Mouse (Mus musculus): Measurements from ENCODE around the gene Csnka2ip. TPM values are rescaled to one million over a fixed set of nuclear protein-coding genes. Genes with fewer than 3 reads are reported as not detected.

Gene Csnka2ip
- total RNA-seq (2014; rRNA removed) (0.21 TPM in 1 of 2 replicates, not detected in the other), polyA plus RNA-seq (2015; fragmentation: Nextera tagmentation; extraction: Ambion mirVana) (not detected in 2 replicates)

DNA sequence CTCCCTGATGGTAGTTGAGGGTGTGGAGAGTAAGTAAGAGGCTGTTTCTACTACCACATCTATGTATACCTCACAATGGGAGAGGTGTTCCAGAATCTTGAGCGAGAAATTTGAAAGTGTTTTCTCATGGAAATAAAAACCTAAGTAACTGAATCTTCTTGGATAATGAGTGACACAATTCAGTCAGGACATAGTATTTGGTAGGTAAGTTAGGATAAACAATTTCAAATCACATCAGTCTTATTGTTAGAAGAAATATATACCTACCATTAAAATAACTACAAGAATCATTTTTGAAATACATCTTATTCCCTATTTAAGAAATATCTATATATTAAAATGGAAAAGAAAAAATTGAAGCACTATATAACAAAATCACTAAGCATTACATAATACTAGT is at the start of gene Csnka2ip:
TSS of gene Csnka2ip (minus strand) at position 101 of the 400 bp plus-strand sequence.
- no peak within 1 kb of the TSS for H3K4me3 ChIP-seq (ENCODE audit: low read length)
- H3K36me3 ChIP-seq (ENCODE audit: insufficient read depth, low read length) = no peaks in the 10 kb centered on the region
- WGBS = 88% methylated on average over 1 of the region's 1 CpGs
- H3K9me3 ChIP-seq (ENCODE audit: low read length) = no peaks in the 10 kb centered on the region
- no peak within 1 kb of the TSS for H3K9ac ChIP-seq (replicated peaks; ENCODE audit: low read length)
- no peaks in the 10 kb centered on the region for H3K27me3 ChIP-seq (ENCODE audit: insufficient read depth, low read length)
- TF ChIP-seq CTCF (IDR thresholded peaks at IDR 0.05; ENCODE audit: low read depth) = no peak
- DNase-seq (ENCODE audit: low spot score) (no peak), ATAC-seq (no peak)
- no peak within 1 kb of the TSS for H3K27ac ChIP-seq
- H3K4me2 ChIP-seq (ENCODE audit: low read depth, low read length) = no peak within 1 kb of the TSS
- no peaks in the 10 kb centered on the region for H3K4me1 ChIP-seq (ENCODE audit: insufficient read depth, low read length)

DNA sequence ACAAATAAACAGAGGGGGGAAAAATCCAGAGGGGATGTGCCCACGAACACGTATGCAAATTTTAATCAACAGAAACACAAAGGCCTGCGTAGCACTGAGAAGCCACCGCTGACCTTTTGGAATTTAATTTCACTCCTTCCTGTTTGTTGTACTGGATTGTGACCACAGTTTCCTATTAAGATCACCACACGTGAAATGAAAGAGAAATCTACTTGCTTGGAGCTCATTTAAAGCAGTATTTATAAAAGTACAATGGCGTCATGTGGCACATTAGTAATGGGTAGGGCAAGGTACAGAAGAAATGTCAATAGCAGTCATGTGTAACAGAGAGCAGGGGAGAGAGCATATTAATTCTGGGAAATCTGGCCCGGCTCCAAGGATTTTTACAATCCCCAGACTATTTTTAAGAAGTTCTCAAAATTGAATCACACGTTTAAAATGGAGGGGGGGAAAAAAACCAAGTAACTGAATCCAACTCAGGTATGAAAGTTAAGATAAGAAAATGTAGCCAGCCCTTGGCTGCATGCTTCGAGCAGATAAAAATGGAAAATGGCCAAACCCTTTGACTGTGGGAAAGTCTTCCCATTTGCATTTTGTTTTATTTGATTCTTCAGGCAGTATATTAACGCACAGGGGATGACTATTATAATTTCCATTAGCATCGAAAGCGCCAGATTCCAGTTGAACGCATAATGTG is 47.5 kb upstream of the Csnka2ip start:
- Histone ChIP-seq H3K9ac (replicated peaks; ENCODE audit: low read length) (no peak overlapping the region), H3K36me3 (ENCODE audit: insufficient read depth, low read length) (no peaks in the 10 kb centered on the region), H3K27ac (no peak overlapping the region), H3K9me3 (ENCODE audit: low read length) (no peaks in the 10 kb centered on the region), H3K4me1 (ENCODE audit: insufficient read depth, low read length) (peaks cover 4% of the 10 kb centered on the region; the same call in 1 of the 2 replicates), H3K4me3 (ENCODE audit: low read length) (no peak overlapping the region), H3K4me2 (ENCODE audit: low read depth, low read length) (no peak overlapping the region), H3K27me3 (ENCODE audit: insufficient read depth, low read length) (no peaks in the 10 kb centered on the region)
- TF ChIP-seq CTCF (IDR thresholded peaks at IDR 0.05; ENCODE audit: low read depth) = no peak
- DNase-seq (ENCODE audit: low spot score) = peak; percentile 7
- ATAC-seq = no peak
- WGBS = 23% methylated on average over 13 of the region's 13 CpGs

DNA sequence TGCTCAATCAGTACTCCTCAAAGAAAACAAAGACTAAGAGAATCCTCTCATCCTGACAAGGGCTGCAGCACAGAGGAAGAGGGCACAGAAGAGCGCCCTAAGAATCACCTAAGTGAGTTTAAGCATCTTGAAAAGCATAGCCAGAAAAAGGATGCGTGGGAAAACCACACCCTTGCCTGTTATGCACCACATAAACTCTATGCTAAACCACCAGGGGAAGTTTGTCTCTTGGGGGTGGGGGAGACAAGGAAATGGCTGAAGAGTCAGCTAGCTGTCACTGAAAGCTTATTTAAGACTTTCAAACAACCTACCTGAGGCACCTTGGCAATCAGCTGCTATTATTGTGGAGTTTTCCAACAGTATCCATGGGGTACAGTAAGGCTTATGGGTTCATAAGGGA is 45.6 kb upstream of the Csnka2ip start:
- no peak for TF ChIP-seq CTCF (IDR thresholded peaks at IDR 0.05; ENCODE audit: low read depth)
- H3K9me3 ChIP-seq (ENCODE audit: low read length) = no peaks in the 10 kb centered on the region
- WGBS = 94% methylated on average over 2 of the region's 2 CpGs
- ATAC-seq (no peak), DNase-seq (ENCODE audit: low spot score) (no peak)
- no peak overlapping the region for H3K4me3 ChIP-seq (ENCODE audit: low read length)
- no peak overlapping the region for H3K9ac ChIP-seq (replicated peaks; ENCODE audit: low read length)
- H3K4me2 ChIP-seq (ENCODE audit: low read depth, low read length) = no peak overlapping the region
- H3K36me3 ChIP-seq (ENCODE audit: insufficient read depth, low read length) = no peaks in the 10 kb centered on the region
- no peaks in the 10 kb centered on the region for H3K27me3 ChIP-seq (ENCODE audit: insufficient read depth, low read length)
- no peak overlapping the region for H3K27ac ChIP-seq
- peaks cover 4% of the 10 kb centered on the region; the same call in 1 of the 2 replicates for H3K4me1 ChIP-seq (ENCODE audit: insufficient read depth, low read length)

DNA sequence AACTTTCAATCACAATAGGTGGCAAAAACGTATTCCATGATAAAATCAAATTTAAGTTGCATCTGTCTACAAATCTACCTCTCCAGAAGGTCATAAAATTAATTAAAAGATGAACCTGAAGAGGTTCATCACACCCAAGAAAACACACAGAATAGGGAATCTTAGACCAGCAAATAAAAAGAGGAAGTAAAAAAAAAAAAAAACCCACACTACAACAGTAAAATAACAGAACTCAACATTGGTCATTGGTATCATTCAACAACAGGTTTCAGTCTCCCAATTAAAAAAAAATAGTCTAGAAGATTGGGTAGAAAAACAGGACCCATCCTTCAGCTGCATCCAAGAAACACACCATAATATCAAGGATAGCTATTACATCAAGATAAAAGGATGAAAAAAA is 32.9 kb upstream of the Csnka2ip start:
- DNase-seq (ENCODE audit: low spot score) (no peak), ATAC-seq (no peak)
- Histone ChIP-seq H3K4me2 (ENCODE audit: low read depth, low read length) (no peak overlapping the region), H3K27me3 (ENCODE audit: insufficient read depth, low read length) (no peaks in the 10 kb centered on the region), H3K36me3 (ENCODE audit: insufficient read depth, low read length) (no peaks in the 10 kb centered on the region), H3K4me3 (ENCODE audit: low read length) (no peak overlapping the region), H3K9ac (replicated peaks; ENCODE audit: low read length) (no peak overlapping the region), H3K9me3 (ENCODE audit: low read length) (no peaks in the 10 kb centered on the region), H3K4me1 (ENCODE audit: insufficient read depth, low read length) (no peaks in the 10 kb centered on the region), H3K27ac (no peak overlapping the region)
- 90% methylated on average over 1 of the region's 1 CpGs for WGBS
- no peak for TF ChIP-seq CTCF (IDR thresholded peaks at IDR 0.05; ENCODE audit: low read depth)

DNA sequence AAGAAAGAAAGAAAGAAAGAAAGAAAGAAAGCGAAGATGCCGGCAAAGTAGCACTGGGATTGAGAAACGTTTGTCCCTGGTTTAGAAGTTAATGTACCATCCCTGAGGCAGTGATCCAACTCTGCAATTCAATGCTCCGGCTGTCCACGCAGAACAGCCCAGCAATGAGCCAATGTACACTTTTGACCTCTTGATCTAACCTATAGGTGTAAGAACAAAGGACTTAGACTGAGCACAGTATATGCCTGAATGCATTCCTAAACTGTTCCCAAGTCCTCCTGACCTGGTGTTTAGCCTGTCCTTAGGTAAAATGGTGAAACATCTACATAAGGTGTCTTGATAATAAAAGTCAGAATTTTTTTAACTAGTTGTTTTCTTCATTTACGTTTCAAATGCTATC is 17.9 kb upstream of the Csnka2ip start:
- Histone ChIP-seq H3K27ac (no peak overlapping the region), H3K36me3 (ENCODE audit: insufficient read depth, low read length) (no peaks in the 10 kb centered on the region), H3K9ac (replicated peaks; ENCODE audit: low read length) (no peak overlapping the region), H3K9me3 (ENCODE audit: low read length) (no peaks in the 10 kb centered on the region), H3K4me3 (ENCODE audit: low read length) (no peak overlapping the region), H3K4me1 (ENCODE audit: insufficient read depth, low read length) (no peaks in the 10 kb centered on the region), H3K27me3 (ENCODE audit: insufficient read depth, low read length) (no peaks in the 10 kb centered on the region), H3K4me2 (ENCODE audit: low read depth, low read length) (no peak overlapping the region)
- no peak for ATAC-seq
- WGBS = 77% methylated on average over 6 of the region's 6 CpGs
- DNase-seq (ENCODE audit: low spot score) = no peak
- no peak for TF ChIP-seq CTCF (IDR thresholded peaks at IDR 0.05; ENCODE audit: low read depth)

DNA sequence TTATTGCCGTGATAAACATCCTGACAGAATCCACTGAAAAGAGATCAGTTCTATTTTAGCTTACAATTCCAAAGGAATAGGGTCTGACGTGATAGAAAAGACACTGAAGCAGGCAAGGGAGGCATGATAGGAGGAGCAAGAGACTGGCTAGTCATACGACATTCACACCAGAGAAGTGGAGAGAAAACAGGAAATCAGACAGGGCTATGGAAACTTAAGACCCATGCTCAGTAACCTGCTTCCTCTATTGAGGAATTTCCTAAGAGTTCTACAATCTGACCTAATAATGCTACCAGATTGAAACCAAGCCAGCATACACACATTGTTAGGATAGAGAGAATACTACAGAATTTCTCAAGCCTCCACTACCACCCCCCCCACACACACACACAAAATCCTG is 12.4 kb upstream of the Csnka2ip start:
- H3K9me3 ChIP-seq (ENCODE audit: low read length) = no peaks in the 10 kb centered on the region
- H3K27me3 ChIP-seq (ENCODE audit: insufficient read depth, low read length) = no peaks in the 10 kb centered on the region
- ATAC-seq (no peak), DNase-seq (ENCODE audit: low spot score) (no peak)
- H3K27ac ChIP-seq = no peak overlapping the region
- no peaks in the 10 kb centered on the region for H3K4me1 ChIP-seq (ENCODE audit: insufficient read depth, low read length)
- TF ChIP-seq CTCF (IDR thresholded peaks at IDR 0.05; ENCODE audit: low read depth) = no peak
- no peaks in the 10 kb centered on the region for H3K36me3 ChIP-seq (ENCODE audit: insufficient read depth, low read length)
- H3K4me2 ChIP-seq (ENCODE audit: low read depth, low read length) = no peak overlapping the region
- H3K4me3 ChIP-seq (ENCODE audit: low read length) = no peak overlapping the region
- WGBS = 74% methylated on average over 3 of the region's 3 CpGs
- H3K9ac ChIP-seq (replicated peaks; ENCODE audit: low read length) = no peak overlapping the region

DNA sequence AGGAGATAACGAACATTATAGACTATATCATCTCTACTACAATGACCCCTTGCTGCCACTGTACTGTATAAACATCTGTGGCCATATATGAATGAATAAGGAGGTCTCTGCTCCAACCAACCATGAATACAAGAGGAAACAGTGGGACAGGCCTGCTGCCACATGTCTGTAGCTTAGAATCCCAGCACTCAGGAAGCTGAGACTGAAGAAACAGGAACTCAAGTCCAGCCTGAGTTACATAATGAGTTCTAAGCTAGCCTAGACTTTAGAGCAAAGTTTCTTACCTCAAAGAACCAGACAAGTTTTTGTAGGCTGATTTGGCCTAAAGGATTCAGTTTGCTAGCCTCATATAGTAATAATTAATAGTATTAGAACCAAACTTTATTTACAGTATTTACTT is 5.6 kb upstream of the Csnka2ip start:
- Histone ChIP-seq H3K27ac (no peak overlapping the region), H3K9me3 (ENCODE audit: low read length) (no peaks in the 10 kb centered on the region), H3K4me2 (ENCODE audit: low read depth, low read length) (no peak overlapping the region), H3K36me3 (ENCODE audit: insufficient read depth, low read length) (no peaks in the 10 kb centered on the region), H3K9ac (replicated peaks; ENCODE audit: low read length) (no peak overlapping the region), H3K27me3 (ENCODE audit: insufficient read depth, low read length) (no peaks in the 10 kb centered on the region), H3K4me1 (ENCODE audit: insufficient read depth, low read length) (no peaks in the 10 kb centered on the region), H3K4me3 (ENCODE audit: low read length) (no peak overlapping the region)
- TF ChIP-seq CTCF (IDR thresholded peaks at IDR 0.05; ENCODE audit: low read depth) = no peak
- DNase-seq (ENCODE audit: low spot score) = no peak
- ATAC-seq = no peak
- WGBS = 73% methylated on average over 1 of the region's 1 CpGs

All from hindbrain, postnatal 0 days (tissue).